Mouse (Mus musculus) regulatory T cell (primary cell): ENCODE data around the gene Disp1.

Experiments used
- in situ Hi-C: fragments of 300-600 bp; cut with MboI, MseI; formaldehyde crosslinking; loops from one replicate; pipeline ENCODE4 v1.15.1; 2025; ENCODE audit warnings: high pct_unique_total_duplicates

Disp1 gene

GRCm38 (mm10) chr1:183133440-183133839, 87.9 kb downstream of the Disp1 start:
- in situ Hi-C loops: no loop called here

- in situ Hi-C loops: no loop called here
These were observed 94.1 kb downstream of the Disp1 start for GRCm38 (mm10) chr1:183127246-183127645.

- in situ Hi-C loops: no loop called here
These were observed 97.6 kb downstream of the Disp1 start for GRCm38 (mm10) chr1:183123725-183124124.

- in situ Hi-C loops: no loop called here
These were observed 100.9 kb downstream of the Disp1 start for GRCm38 (mm10) chr1:183120341-183120923.

GRCm38 (mm10) chr1:183117827-183118825, 103.2 kb downstream of the Disp1 start:
- in situ Hi-C loops: no loop called here

GRCm38 (mm10) chr1:183116946-183117826, 104.1 kb downstream of the Disp1 start:
- in situ Hi-C loops: no loop called here

GRCm38 (mm10) chr1:183116441-183116840, 104.9 kb downstream of the Disp1 start:
- in situ Hi-C loops: no loop called here

GRCm38 (mm10) chr1:183115076-183115475, 106.2 kb downstream of the Disp1 start:
- in situ Hi-C loops: no loop called here

- in situ Hi-C loops: no loop called here
These were observed 106.8 kb downstream of the Disp1 start for GRCm38 (mm10) chr1:183114554-183114953.

- in situ Hi-C loops: no loop called here
These were observed 107.8 kb downstream of the Disp1 start for GRCm38 (mm10) chr1:183113546-183113945.

GRCm38 (mm10) chr1:183107476-183107875, 113.8 kb downstream of the Disp1 start:
- in situ Hi-C loops: no loop called here

- in situ Hi-C loops: no loop called here
These were observed 116.6 kb downstream of the Disp1 start for GRCm38 (mm10) chr1:183104696-183105095.

GRCm38 (mm10) chr1:183102775-183103174, 118.5 kb downstream of the Disp1 start:
- in situ Hi-C loops: no loop called here

- in situ Hi-C loops: no loop called here
These were observed 119.2 kb downstream of the Disp1 start for GRCm38 (mm10) chr1:183102153-183102552.

GRCm38 (mm10) chr1:183101371-183101770, 120.0 kb downstream of the Disp1 start:
- in situ Hi-C loops: no loop called here

GRCm38 (mm10) chr1:183100245-183100644, 121.1 kb downstream of the Disp1 start:
- in situ Hi-C loops: no loop called here

- in situ Hi-C loops: no loop called here
These were observed 121.6 kb downstream of the Disp1 start for GRCm38 (mm10) chr1:183099686-183100085.

GRCm38 (mm10) chr1:183097606-183098005, 123.7 kb downstream of the Disp1 start:
- in situ Hi-C loops: no loop called here

- in situ Hi-C loops: no loop called here
These were observed 125.8 kb downstream of the Disp1 start for GRCm38 (mm10) chr1:183095454-183096088.

GRCm38 (mm10) chr1:183092296-183092695, 129.0 kb downstream of the Disp1 start:
- in situ Hi-C loops: no loop called here

- in situ Hi-C loops: no loop called here
These were observed 130.1 kb downstream of the Disp1 start for GRCm38 (mm10) chr1:183091203-183091602.
